Mouse (Mus musculus) right cerebral cortex, postnatal 36 days (tissue): ENCODE measurements around the gene Adgrl3.

Experiments used
- DNase-seq, 2 experiments: peaks; one replicate each; pipeline ENCODE4 v3.0.0; 2022; ENCODE audit warnings: low spot score in 2 of 2, mixed read lengths in 1 of 2

The Adgrl3 gene

GRCm38 (mm10) chr5:81832679-81833078, 812.7 kb downstream of the Adgrl3 start:
- DNase-seq: no peak

- no peak for DNase-seq
Observed at GRCm38 (mm10) chr5:81837860-81838259, 817.9 kb downstream of the Adgrl3 start.

GRCm38 (mm10) chr5:81843798-81844197, 823.9 kb downstream of the Adgrl3 start:
- DNase-seq: no peak

- no peak for DNase-seq
Observed at GRCm38 (mm10) chr5:81870336-81870735, 850.4 kb downstream of the Adgrl3 start.
